Mouse (Mus musculus): ENCODE results near the gene Lman1l.

Lman1l gene

DNA sequence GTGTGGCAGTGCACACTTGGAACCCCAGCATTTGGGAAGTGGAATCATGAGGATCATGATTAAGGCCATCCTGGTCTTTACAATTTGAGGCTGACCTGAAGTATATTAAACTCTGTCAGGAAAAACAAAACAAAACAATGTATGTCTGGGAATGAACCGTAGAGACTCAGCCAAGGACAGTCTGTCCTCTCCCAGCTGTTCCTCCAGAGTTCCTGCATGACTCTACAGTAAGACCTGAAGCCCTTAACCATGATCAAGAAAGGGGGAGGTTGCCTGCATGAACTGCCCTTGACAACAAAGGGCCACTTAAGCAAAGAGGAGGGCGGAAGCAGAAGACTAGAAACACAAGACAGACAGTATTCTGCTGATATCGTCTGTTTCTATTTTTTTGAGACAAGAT lies 45.0 kb downstream of the Lman1l start:
- DNase-seq = no peak

DNA sequence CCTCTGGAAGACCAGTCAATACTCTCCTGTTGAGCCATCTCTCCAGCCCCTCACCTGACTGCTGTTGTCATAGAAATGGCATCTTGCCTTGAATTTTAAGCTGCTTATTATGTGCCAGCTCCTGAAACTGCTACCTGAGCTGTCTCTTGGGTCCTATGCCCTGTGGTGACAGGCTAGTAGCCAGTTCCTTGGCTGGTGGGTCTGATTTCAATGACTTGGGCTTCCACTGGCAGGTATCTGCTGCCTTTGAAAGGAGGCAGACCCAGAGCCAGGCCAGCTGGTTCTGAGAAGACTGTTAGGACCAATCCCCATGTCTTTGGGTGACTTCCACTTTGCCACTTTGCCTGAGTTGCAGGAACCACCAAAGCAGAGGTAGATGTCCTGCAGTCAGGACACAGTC lies 46.2 kb downstream of the Lman1l start:
- no peak for DNase-seq

DNA sequence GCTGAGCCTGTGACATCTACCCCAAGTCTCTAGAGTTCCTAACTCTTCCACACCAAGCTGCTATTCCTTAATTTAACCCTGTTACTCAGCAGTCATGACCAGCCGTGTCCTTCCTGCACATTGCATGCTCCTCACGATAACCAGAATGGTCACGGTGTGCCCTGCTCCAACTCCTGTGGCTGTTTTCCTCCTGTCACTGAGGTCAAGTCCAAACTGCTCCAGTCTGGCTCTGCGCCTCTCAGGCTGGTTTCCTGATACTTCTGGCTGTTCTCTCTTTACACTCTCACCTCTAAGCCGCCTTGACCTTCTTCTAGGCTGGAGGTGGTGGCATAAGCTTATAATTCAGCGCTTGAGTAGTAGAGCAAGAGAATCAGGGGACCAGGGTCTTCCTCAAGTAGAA lies 52.1 kb downstream of the Lman1l start:
- no peak for DNase-seq

DNA sequence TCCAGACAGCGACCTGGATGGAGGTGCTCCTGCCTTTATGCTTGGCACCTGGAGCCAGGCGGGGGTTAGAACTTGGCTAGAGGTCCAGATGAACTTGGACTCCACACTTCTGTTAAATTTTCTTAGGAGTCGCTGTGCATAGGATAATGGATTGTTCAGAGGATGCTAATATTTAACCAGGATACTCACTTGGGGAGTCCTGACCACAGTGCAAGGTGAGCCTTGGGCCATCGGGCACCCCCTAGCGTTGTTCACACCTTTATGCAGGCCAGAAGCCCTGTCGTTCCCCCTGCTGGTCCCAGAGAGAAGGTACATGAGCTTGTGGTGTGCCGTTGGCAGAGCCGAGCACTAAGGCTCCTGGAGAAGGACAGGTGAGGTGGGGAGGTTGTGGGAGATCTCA lies 53.7 kb downstream of the Lman1l start:
- DNase-seq = peak; percentile 91

DNA sequence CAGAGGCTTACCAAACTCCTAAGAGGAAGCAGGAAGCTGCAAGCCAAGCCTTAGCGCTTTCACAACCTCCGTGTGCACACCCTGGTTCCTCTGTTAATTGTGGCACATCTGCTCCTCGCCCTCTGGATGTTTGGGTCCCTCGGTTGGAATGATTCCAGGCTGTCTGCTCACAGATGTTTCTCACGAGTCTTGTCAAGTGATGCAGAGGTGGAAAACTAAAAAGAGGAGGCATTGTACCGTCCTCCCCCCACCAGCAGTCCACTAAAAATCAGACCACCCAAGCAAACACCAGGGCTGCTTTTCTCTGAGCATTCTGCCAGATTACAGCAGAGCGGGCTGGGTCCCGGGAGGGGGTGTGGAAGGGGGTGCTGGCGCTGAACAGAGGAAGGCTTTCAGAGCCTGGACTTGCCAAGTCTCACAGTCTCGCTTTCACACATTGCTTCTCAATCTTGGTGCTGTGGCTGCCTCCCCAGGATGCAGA lies 54.8 kb downstream of the Lman1l start:
- peak; percentile 98 for DNase-seq

DNA sequence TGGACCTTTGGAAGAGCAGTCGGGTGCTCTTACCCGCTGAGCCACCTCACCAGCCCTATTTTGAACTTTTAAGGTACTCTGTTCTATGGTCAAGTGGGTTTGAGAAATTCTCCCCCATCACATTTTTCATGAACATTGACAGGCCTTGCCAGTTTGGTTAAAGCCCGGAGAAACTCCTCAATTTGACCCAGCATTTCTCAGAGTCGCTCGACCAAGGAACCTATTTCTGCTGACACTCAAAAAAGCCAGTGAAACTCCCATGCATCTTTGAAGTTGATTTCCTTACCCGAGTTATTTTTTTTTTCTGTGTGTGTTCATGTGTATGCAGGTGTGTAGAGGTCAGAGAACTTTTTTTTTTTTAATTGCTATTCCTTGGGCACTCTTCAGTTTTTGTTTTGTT lies 56.0 kb downstream of the Lman1l start:
- DNase-seq = no peak

DNA sequence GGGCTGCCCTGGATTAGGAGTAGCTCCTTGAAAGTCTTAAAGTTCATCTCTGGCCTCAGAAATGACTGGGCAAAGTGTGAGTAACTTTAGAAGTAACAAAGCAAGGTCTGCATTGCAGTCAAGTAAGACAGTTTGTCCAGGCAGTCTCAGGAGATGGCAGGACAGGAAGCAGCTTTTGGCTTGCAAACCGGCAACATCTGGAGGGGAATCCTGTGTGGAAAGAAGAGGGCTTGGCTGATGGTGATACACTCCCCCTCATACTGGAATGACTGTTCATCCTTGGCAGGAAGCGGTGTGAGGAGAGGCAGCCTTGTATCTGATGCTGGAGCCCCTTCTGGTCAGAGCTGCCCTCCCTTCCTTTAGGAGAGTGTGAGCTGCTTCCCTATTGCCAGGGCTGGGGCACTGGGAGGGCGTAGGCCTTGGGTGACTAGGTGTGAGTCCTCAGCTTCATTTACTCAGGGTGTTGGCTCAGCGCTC lies 57.6 kb downstream of the Lman1l start:
- peak; percentile 98 for DNase-seq

DNA sequence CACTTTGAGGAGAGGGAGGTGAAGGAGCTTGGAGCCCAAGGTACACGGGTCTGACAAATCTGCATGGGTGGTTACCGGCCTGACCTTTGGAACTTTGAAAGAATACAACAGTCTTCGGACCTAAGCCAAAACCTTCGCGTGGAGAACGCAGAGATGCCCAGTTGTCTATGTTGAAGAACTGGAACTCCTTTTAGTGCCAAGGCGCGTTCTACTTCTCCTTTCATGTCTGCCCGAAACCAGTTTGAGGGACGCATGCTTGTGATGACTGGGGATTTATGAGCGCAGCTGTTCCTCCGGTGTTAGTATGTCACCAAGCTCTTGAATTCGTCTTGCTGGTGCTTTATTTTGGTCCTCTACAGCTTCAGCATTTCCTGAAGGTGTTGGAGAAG lies 58.9 kb downstream of the Lman1l start:
- DNase-seq = peak; percentile 95

DNA sequence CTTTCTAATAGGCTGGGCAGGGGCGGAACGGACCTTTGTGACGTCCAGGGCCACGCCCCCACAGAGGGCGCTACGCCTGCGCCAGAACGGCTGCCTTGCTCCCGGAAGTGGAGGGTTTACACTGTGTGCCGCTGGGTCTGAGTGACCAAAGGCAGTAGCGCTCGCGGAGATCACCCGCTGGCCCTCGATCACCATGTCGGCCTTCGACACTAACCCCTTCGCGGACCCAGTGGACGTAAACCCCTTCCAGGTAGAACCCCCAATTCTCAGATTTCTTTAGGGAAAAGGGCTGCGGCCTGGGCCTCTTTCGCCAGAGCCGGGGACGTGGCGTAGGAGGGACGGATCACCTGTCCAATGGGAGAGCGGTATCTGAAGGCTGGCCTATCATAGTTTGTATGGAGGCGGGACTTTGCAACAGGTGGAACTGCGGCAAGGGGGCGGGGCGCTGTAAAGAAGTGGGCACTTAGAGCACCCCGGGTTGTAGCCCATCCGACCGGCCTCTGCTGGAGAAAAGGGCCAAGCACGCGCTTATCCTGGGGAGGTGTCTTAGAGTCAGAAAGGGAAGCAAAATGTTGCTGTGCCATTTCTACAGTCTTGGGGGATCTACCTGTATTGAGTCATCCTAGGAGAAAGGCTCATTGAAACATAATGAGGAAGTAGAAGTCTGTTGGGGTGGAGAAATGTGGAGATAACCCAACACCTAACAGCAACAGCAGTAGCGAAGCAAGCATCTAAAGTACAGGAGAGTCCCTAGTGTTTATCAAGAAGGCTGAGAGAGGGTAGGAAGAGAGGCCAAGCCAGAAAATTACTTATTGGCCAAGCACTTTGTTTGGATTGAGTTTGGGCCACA lies 59.5 kb downstream of the Lman1l start, which contains the start of gene Scamp2:
TSS of gene Scamp2 (plus strand) at position 83 of the 850 bp plus-strand sequence.
- DNase-seq = peak; percentile 100

DNA sequence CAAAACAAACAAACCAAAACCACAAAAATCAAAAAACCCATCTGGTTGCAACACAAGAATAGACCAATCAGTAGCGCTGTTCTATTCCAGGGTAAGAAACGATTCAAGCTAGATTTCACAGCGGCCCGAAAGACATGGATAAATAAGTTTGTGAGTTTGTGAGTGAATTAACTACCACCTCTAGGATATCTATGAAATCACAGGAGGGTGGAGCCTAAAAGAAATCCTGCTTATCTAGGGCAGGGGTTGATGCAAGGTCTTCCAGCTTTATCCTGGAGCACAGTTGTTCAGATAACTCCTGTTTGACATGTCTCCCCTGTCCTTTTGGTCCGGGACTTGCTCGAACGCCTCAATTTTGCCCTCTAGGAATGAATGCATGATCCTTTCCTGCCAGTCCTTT lies 60.3 kb downstream of the Lman1l start:
- no peak for DNase-seq

DNA sequence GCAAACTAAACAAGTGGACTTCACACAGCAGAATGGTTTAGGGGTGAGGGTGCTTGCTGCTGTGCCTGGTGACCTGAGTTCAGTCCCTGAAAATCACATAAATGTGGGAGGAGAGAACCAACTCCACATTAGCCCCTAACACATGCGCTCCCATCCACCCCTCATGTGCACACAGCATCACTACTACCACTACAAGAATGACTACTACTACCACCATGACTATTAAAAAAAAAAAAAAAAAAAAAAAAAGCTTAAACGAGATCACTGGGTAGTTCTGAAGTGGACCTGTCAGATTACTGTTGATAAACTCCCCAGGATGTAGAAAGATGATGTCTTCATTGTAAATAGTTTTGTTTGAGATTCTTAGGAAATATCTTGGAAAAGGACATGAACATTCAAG lies 61.0 kb downstream of the Lman1l start:
- no peak for DNase-seq

DNA sequence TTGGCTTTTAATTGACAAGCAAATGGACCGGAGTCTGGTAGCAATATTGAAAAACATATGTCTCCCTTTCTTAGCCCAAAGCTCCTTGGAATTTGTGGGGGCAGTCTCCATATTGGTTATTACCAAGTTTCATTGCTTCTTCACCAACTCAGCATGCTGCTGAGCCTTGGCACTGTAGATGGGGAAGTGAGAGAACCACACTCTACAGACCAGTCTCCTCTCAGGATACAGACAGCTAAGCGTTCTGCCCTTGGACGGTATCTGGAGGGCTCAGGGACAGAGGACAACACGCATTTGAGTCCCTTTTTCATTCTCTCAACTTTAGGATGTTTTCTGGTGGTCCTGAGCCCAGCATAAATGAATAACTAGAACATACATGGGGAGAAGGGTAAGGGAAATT lies 61.9 kb downstream of the Lman1l start:
- peak; percentile 92 for DNase-seq

DNA sequence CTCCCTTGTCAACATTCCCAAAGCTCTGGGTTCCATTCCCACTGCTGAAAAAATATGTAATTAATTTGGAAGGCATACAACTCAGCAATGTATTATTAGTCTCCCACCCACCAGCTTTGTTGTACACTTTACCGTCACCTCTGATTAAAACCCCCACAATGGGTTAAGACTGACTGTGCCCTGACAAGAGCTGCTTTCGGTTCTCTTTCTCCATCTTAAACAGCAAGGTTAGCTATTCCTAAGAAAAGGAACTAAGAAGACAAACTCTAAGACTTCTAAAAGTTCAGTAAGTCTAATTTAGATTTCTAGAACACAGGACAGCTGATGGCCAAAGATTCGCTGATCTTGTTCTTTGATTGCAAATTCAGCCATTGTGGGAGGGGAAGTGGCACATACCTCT lies 63.4 kb downstream of the Lman1l start:
- DNase-seq = no peak
